Mouse (Mus musculus): ENCODE measurements around the gene Ydjc. TPM values are rescaled to one million over a fixed set of nuclear protein-coding genes. Genes with fewer than 3 reads are reported as not detected.

Ydjc gene
- polyA plus RNA-seq, 1 experiment from 2014 or later: 3.4 TPM

- Histone ChIP-seq H3K36me3 (replicated peaks; ENCODE audit: insufficient read depth, low read length) (no peaks in the 10 kb centered on the region), H3K4me3 (ENCODE audit: low read depth, low read length) (no peak overlapping the region), H3K27me3 (ENCODE audit: insufficient read depth, low read length) (peaks cover 7% of the 10 kb centered on the region; the same call in 1 of the 2 replicates), H3K9ac (replicated peaks) (no peak overlapping the region), H3K27ac (ENCODE audit: low read depth) (no peak overlapping the region), H3K4me2 (ENCODE audit: low read depth, low read length) (no peak overlapping the region), H3K4me1 (ENCODE audit: insufficient read depth) (peaks cover 23% of the 10 kb centered on the region), H3K9me3 (ENCODE audit: low read length) (no peaks in the 10 kb centered on the region)
- peak; percentile 43 for DNase-seq
- ATAC-seq: no peak
- WGBS (ENCODE audit: insufficient replicate concordance): 2% methylated on average over 6 of the region's 6 CpGs
- no peak for TF ChIP-seq EP300 (IDR thresholded peaks at IDR 0.05; ENCODE audit: low read depth)
- TF ChIP-seq CTCF (IDR thresholded peaks at IDR 0.05; ENCODE audit: low read depth): peak; percentile 84
Measured at GRCm38 (mm10) chr16:17204990-17205389, 60.6 kb downstream of the Ydjc start.

- 2% methylated on average over 82 of the region's 85 CpGs for WGBS (ENCODE audit: insufficient replicate concordance)
- peaks cover 23% of the 10 kb centered on the region for H3K27me3 ChIP-seq (ENCODE audit: insufficient read depth, low read length)
Measured at GRCm38 (mm10) chr16:17208389-17209361, 64.3 kb downstream of the Ydjc start, which contains the start of gene Rimbp3. Gene Rimbp3 (plus strand): TSS chr16:17208603.

GRCm38 (mm10) chr16:17209404-17209960 is 65.1 kb downstream of the Ydjc start:
- H3K9ac ChIP-seq (replicated peaks): peak overlapping the region; percentile 58
- H3K9me3 ChIP-seq (ENCODE audit: low read length): no peaks in the 10 kb centered on the region
- H3K4me2 ChIP-seq (ENCODE audit: low read depth, low read length): peak overlapping the region; percentile 98
- peak; percentile 32 for ATAC-seq
- 2% methylated on average over 37 of the region's 37 CpGs for WGBS (ENCODE audit: insufficient replicate concordance)
- DNase-seq: no peak
- peaks cover 23% of the 10 kb centered on the region for H3K27me3 ChIP-seq (ENCODE audit: insufficient read depth, low read length)
- H3K36me3 ChIP-seq (replicated peaks; ENCODE audit: insufficient read depth, low read length): no peaks in the 10 kb centered on the region
- peaks cover 22% of the 10 kb centered on the region for H3K4me1 ChIP-seq (ENCODE audit: insufficient read depth)
- H3K27ac ChIP-seq (ENCODE audit: low read depth): no peak overlapping the region
- peak overlapping the region; percentile 58 for H3K4me3 ChIP-seq (ENCODE audit: low read depth, low read length)
- TF ChIP-seq CTCF (IDR thresholded peaks at IDR 0.05; ENCODE audit: low read depth) (no peak), EP300 (IDR thresholded peaks at IDR 0.05; ENCODE audit: low read depth) (no peak)

More at GRCm38 (mm10) chr16:17208389-17209361, 64.3 kb downstream of the Ydjc start, which contains the start of gene Rimbp3:
- peak; percentile 87 for DNase-seq
- H3K9ac ChIP-seq (replicated peaks): peak within 1 kb of the TSS; percentile 58
- no peak within 1 kb of the TSS for H3K27ac ChIP-seq (ENCODE audit: low read depth)
- peak within 1 kb of the TSS; percentile 58 for H3K4me3 ChIP-seq (ENCODE audit: low read depth, low read length)
- H3K4me2 ChIP-seq (ENCODE audit: low read depth, low read length): peak within 1 kb of the TSS; percentile 98
- no peaks in the 10 kb centered on the region for H3K36me3 ChIP-seq (replicated peaks; ENCODE audit: insufficient read depth, low read length)
- peaks cover 22% of the 10 kb centered on the region for H3K4me1 ChIP-seq (ENCODE audit: insufficient read depth)
- TF ChIP-seq EP300 (IDR thresholded peaks at IDR 0.05; ENCODE audit: low read depth): no peak
- peak; percentile 90 for TF ChIP-seq CTCF (IDR thresholded peaks at IDR 0.05; ENCODE audit: low read depth)
- no peaks in the 10 kb centered on the region for H3K9me3 ChIP-seq (ENCODE audit: low read length)
- ATAC-seq: peak; percentile 80

MicroRNAs within 50 kb of the gene (microRNA counts, 519-probe panel; counts per million panel counts)
- 5,295 counts per million, percentile 61 among the panel's probes with 10 or more counts for microRNA mmu-miR-130b
- microRNA mmu-miR-301b: not detected

Small RNA genes lying within 50 kb of the gene (microRNA-seq; reads per million reads assigned to microRNA genes)
- gene Mir130b (2,394 reads per million, percentile 81 among the genes with 10 or more reads in this experiment), gene Mir301b (34.0 reads per million, percentile 32 among the genes with 10 or more reads in this experiment)

Other genes with a start within 250 kb of the Ydjc start
- 3.3 and 4.5 TPM in 2 replicates for gene Ppm1f, start 248.2 kb upstream of the Ydjc start, polyA plus RNA-seq (2015; fragmentation: Nextera tagmentation; extraction: Ambion mirVana)
- gene Mapk1, start 161.2 kb upstream of the Ydjc start, polyA plus RNA-seq (2015; fragmentation: Nextera tagmentation; extraction: Ambion mirVana): 56.3 and 56.8 TPM in 2 replicates
- 0.92 and 1.2 TPM in 2 replicates for gene Ypel1, start 74.9 kb upstream of the Ydjc start, polyA plus RNA-seq (2015; fragmentation: Nextera tagmentation; extraction: Ambion mirVana)
- 32.6 and 34.1 TPM in 2 replicates for gene Ppil2, start 33.4 kb upstream of the Ydjc start, polyA plus RNA-seq (2015; fragmentation: Nextera tagmentation; extraction: Ambion mirVana)
- gene 2610318N02Rik, start 19.5 kb upstream of the Ydjc start, polyA plus RNA-seq (2015; fragmentation: Nextera tagmentation; extraction: Ambion mirVana): 4.6 and 5.2 TPM in 2 replicates
- gene Sdf2l1, start 12.2 kb upstream of the Ydjc start, polyA plus RNA-seq (2015; fragmentation: Nextera tagmentation; extraction: Ambion mirVana): 25.8 and 27.1 TPM in 2 replicates
- gene Ccdc116, start 2.6 kb downstream of the Ydjc start, polyA plus RNA-seq (2015; fragmentation: Nextera tagmentation; extraction: Ambion mirVana): 0.12 and 0.13 TPM in 2 replicates
- 147 and 149 TPM in 2 replicates for gene Ube2l3, start 58.0 kb downstream of the Ydjc start, polyA plus RNA-seq (2015; fragmentation: Nextera tagmentation; extraction: Ambion mirVana)
- gene Rimbp3, start 64.0 kb downstream of the Ydjc start, polyA plus RNA-seq (2015; fragmentation: Nextera tagmentation; extraction: Ambion mirVana): 0.02 TPM in 1 of 2 replicates, not detected in the other
- 1.4 and 1.6 TPM in 2 replicates for gene Hic2, start 89.0 kb downstream of the Ydjc start, polyA plus RNA-seq (2015; fragmentation: Nextera tagmentation; extraction: Ambion mirVana)
- 1.6 and 2.7 TPM in 2 replicates for gene Tmem191c, start 131.5 kb downstream of the Ydjc start, polyA plus RNA-seq (2015; fragmentation: Nextera tagmentation; extraction: Ambion mirVana)
- gene Serpind1, start 186.8 kb downstream of the Ydjc start, polyA plus RNA-seq (2015; fragmentation: Nextera tagmentation; extraction: Ambion mirVana): 306 and 316 TPM in 2 replicates